Mouse (Mus musculus) forebrain, embryonic 13.5 days (tissue): ENCODE measurements around the gene Klhl21. TPM values are rescaled to one million over a fixed set of nuclear protein-coding genes. Genes with fewer than 3 reads are reported as not detected.
A peak's percentile ranks its signal among the peaks of the same experiment; 100 is the strongest.

Experiments used
- ATAC-seq: fragments of 200-750 bp; cut with Nextera tagmentation; 2 replicates; pipeline ENCODE4 v1.8.0; 2017
- H3K27ac ChIP-seq: fragments of 300-500 bp; sonication (generic); 2 replicates; pipeline ENCODE4 v1.5.1; 2015; ENCODE audit warnings: inconsistent platforms, mild to moderate bottlenecking, moderate library complexity
- H3K27me3 ChIP-seq: fragments of 300-500 bp; sonication (generic); 2 replicates; pipeline ENCODE4 v1.6.1; 2015; ENCODE audit warnings: mild to moderate bottlenecking, inconsistent platforms
- H3K36me3 ChIP-seq: fragments of 300-500 bp; sonication (generic); 2 replicates; pipeline ENCODE4 v1.6.1; 2015; ENCODE audit warnings: mild to moderate bottlenecking, inconsistent platforms; ENCODE audit not compliant: poor library complexity, severe bottlenecking
- H3K4me1 ChIP-seq: fragments of 300-500 bp; sonication (generic); 2 replicates; pipeline ENCODE4 v1.6.1; 2015; ENCODE audit warnings: inconsistent platforms
- H3K4me2 ChIP-seq: fragments of 300-500 bp; sonication (generic); 2 replicates; pipeline ENCODE4 v1.6.1; 2015; ENCODE audit warnings: inconsistent platforms, mild to moderate bottlenecking, moderate library complexity
- H3K4me3 ChIP-seq: fragments of 300-500 bp; sonication (generic); 2 replicates; pipeline ENCODE4 v1.5.1; 2015; ENCODE audit warnings: mild to moderate bottlenecking, inconsistent platforms
- H3K9ac ChIP-seq: fragments of 300-500 bp; sonication (generic); 2 replicates; pipeline ENCODE4 v1.6.1; 2015; ENCODE audit warnings: mild to moderate bottlenecking, inconsistent platforms
- H3K9me3 ChIP-seq: fragments of 300-500 bp; sonication (generic); replicated peaks from 2 replicates; pipeline ENCODE4 v1.6.1; 2016; ENCODE audit warnings: inconsistent platforms
- WGBS: fragments of 180-500 bp; shearing (Covaris S2); methylation state at CpG from one replicate; pipeline ENCODE4 v1.1.7; 2015; 5-methylcytosine and 5-hydroxymethylcytosine counted together
- polyA plus RNA-seq: library from polyadenylated mRNA; unstranded; fragments of >200 nt; fragmentation: Nextera tagmentation; extraction: Ambion mirVana; gene quantifications from 2 replicates; pipeline ENCODE4 v1.2.1, GENCODE M21; 2015

The Klhl21 gene
- polyA plus RNA-seq, 1 experiment from 2014 or later = 3.0 TPM

- Histone ChIP-seq H3K36me3 (peaks cover 18% of the 10 kb centered on the region), H3K4me3 (peak overlapping the region; percentile 70), H3K4me2 (peak overlapping the region; percentile 99), H3K9me3 (no peaks in the 10 kb centered on the region), H3K27ac (no peak overlapping the region), H3K27me3 (peaks cover 45% of the 10 kb centered on the region), H3K9ac (no peak overlapping the region), H3K4me1 (peaks cover 38% of the 10 kb centered on the region)
- no peak for ATAC-seq
- 78% methylated on average over 8 of the region's 8 CpGs for WGBS
Measured at GRCm38 (mm10) chr4:152011171-152011760, 2.7 kb downstream of the Klhl21 start.

GRCm38 (mm10) chr4:152012109-152012508 lies 3.5 kb downstream of the Klhl21 start:
- H3K36me3 ChIP-seq = peaks cover 18% of the 10 kb centered on the region
- no peak overlapping the region for H3K4me3 ChIP-seq
- H3K4me2 ChIP-seq = no peak overlapping the region
- H3K9me3 ChIP-seq = no peaks in the 10 kb centered on the region
- no peak overlapping the region for H3K27ac ChIP-seq
- H3K9ac ChIP-seq = no peak overlapping the region
- no peak for ATAC-seq
- peaks cover 38% of the 10 kb centered on the region for H3K4me1 ChIP-seq
- peaks cover 37% of the 10 kb centered on the region for H3K27me3 ChIP-seq
- WGBS = 94% methylated on average over 16 of the region's 16 CpGs

GRCm38 (mm10) chr4:152013036-152013813 lies 4.6 kb downstream of the Klhl21 start:
- Histone ChIP-seq H3K27ac (no peak overlapping the region), H3K36me3 (peaks cover 25% of the 10 kb centered on the region), H3K4me3 (no peak overlapping the region), H3K27me3 (peaks cover 26% of the 10 kb centered on the region), H3K4me1 (peaks cover 27% of the 10 kb centered on the region), H3K4me2 (no peak overlapping the region), H3K9me3 (no peaks in the 10 kb centered on the region), H3K9ac (no peak overlapping the region)
- 87% methylated on average over 12 of the region's 12 CpGs for WGBS
- no peak for ATAC-seq

GRCm38 (mm10) chr4:152019073-152019472 lies 10.5 kb downstream of the Klhl21 start:
- no peak for ATAC-seq
- Histone ChIP-seq H3K27me3 (no peaks in the 10 kb centered on the region), H3K9ac (no peak overlapping the region), H3K36me3 (peaks cover 82% of the 10 kb centered on the region), H3K4me2 (no peak overlapping the region), H3K4me1 (peaks cover 3% of the 10 kb centered on the region), H3K9me3 (no peaks in the 10 kb centered on the region), H3K27ac (no peak overlapping the region), H3K4me3 (no peak overlapping the region)
- WGBS = 91% methylated on average over 6 of the region's 6 CpGs

- Histone ChIP-seq H3K27me3 (no peaks in the 10 kb centered on the region), H3K27ac (no peak overlapping the region), H3K4me2 (no peak overlapping the region), H3K4me3 (no peak overlapping the region), H3K9me3 (no peaks in the 10 kb centered on the region), H3K36me3 (peaks cover 79% of the 10 kb centered on the region), H3K4me1 (peaks cover 13% of the 10 kb centered on the region), H3K9ac (no peak overlapping the region)
- no peak for ATAC-seq
- WGBS = 92% methylated on average over 21 of the region's 21 CpGs
Measured at GRCm38 (mm10) chr4:152020024-152020423, 11.4 kb downstream of the Klhl21 start.

- Histone ChIP-seq H3K36me3 (peaks cover 71% of the 10 kb centered on the region), H3K4me3 (no peak overlapping the region), H3K9ac (no peak overlapping the region; the same call in 1 of the 2 replicates), H3K9me3 (no peaks in the 10 kb centered on the region), H3K27me3 (no peaks in the 10 kb centered on the region), H3K4me2 (no peak overlapping the region), H3K4me1 (peaks cover 29% of the 10 kb centered on the region), H3K27ac (no peak overlapping the region)
- WGBS = 75% methylated on average over 12 of the region's 12 CpGs
- ATAC-seq = no peak
Measured at GRCm38 (mm10) chr4:152021568-152022097, 13.0 kb downstream of the Klhl21 start.

- no peak for ATAC-seq
- no peaks in the 10 kb centered on the region for H3K27me3 ChIP-seq
- peaks cover 70% of the 10 kb centered on the region for H3K36me3 ChIP-seq
- H3K9me3 ChIP-seq = no peaks in the 10 kb centered on the region
- H3K27ac ChIP-seq = no peak overlapping the region
- no peak overlapping the region for H3K9ac ChIP-seq
- no peak overlapping the region for H3K4me3 ChIP-seq
- no peak overlapping the region for H3K4me2 ChIP-seq
- WGBS = 92% methylated on average over 8 of the region's 8 CpGs
- H3K4me1 ChIP-seq = peaks cover 33% of the 10 kb centered on the region
Measured at GRCm38 (mm10) chr4:152022506-152022905, 13.9 kb downstream of the Klhl21 start.

- 93% methylated on average over 11 of the region's 11 CpGs for WGBS
- peaks cover 44% of the 10 kb centered on the region for H3K4me1 ChIP-seq
- H3K4me2 ChIP-seq = peak overlapping the region; percentile 1; the same call in 1 of the 2 replicates
- ATAC-seq = no peak
- peak overlapping the region; percentile 45 for H3K9ac ChIP-seq
- no peaks in the 10 kb centered on the region for H3K9me3 ChIP-seq
- H3K27me3 ChIP-seq = no peaks in the 10 kb centered on the region
- no peak overlapping the region for H3K4me3 ChIP-seq
- H3K27ac ChIP-seq = no peak overlapping the region
- peaks cover 51% of the 10 kb centered on the region for H3K36me3 ChIP-seq
Measured at GRCm38 (mm10) chr4:152024525-152024924, 15.9 kb downstream of the Klhl21 start.

- peak overlapping the region; percentile 97 for H3K4me2 ChIP-seq
- no peak overlapping the region for H3K27ac ChIP-seq
- 0 out of 2 replicates have a peak, but pooled peaks cover under 1% of the 10 kb centered on the region for H3K27me3 ChIP-seq
- H3K4me1 ChIP-seq = peaks cover 51% of the 10 kb centered on the region
- peak overlapping the region; percentile 72 for H3K9ac ChIP-seq
- peaks cover 27% of the 10 kb centered on the region for H3K36me3 ChIP-seq
- H3K4me3 ChIP-seq = peak overlapping the region; percentile 67
- H3K9me3 ChIP-seq = no peaks in the 10 kb centered on the region
- WGBS = 2% methylated on average over 36 of the region's 41 CpGs
- peak; percentile 29 for ATAC-seq
Measured at GRCm38 (mm10) chr4:152026751-152027508, 18.3 kb downstream of the Klhl21 start.

- peak; percentile 99 for ATAC-seq
- H3K4me1 ChIP-seq = peaks cover 51% of the 10 kb centered on the region
- H3K27ac ChIP-seq = peak within 1 kb of the TSS; percentile 60; the same call in 1 of the 2 replicates
- H3K36me3 ChIP-seq = peaks cover 22% of the 10 kb centered on the region
- H3K27me3 ChIP-seq = 0 out of 2 replicates have a peak, but pooled peaks cover 5% of the 10 kb centered on the region
- H3K9ac ChIP-seq = peak within 1 kb of the TSS; percentile 72
- peak within 1 kb of the TSS; percentile 97 for H3K4me2 ChIP-seq
- WGBS = under 1% methylated on average over 35 of the region's 35 CpGs
- H3K9me3 ChIP-seq = no peaks in the 10 kb centered on the region
- peak within 1 kb of the TSS; percentile 67 for H3K4me3 ChIP-seq
Measured at GRCm38 (mm10) chr4:152027524-152027923, 18.9 kb downstream of the Klhl21 start, which contains the start of gene Zbtb48. TSS of gene Zbtb48 (minus strand) at chr4:152027671.

GRCm38 (mm10) chr4:152028456-152028855 lies 19.9 kb downstream of the Klhl21 start:
- H3K4me3 ChIP-seq = peak overlapping the region; percentile 67
- H3K27me3 ChIP-seq = 0 out of 2 replicates have a peak, but pooled peaks cover 5% of the 10 kb centered on the region
- 69% methylated on average over 15 of the region's 15 CpGs for WGBS
- peak overlapping the region; percentile 97 for H3K4me2 ChIP-seq
- H3K9ac ChIP-seq = peak overlapping the region; percentile 72
- H3K4me1 ChIP-seq = peaks cover 50% of the 10 kb centered on the region
- no peak overlapping the region for H3K27ac ChIP-seq
- no peak for ATAC-seq
- H3K36me3 ChIP-seq = peaks cover 13% of the 10 kb centered on the region
- H3K9me3 ChIP-seq = no peaks in the 10 kb centered on the region
